Mouse (Mus musculus) layer of hippocampus, postnatal 10 days (tissue): Measurements from ENCODE around the gene Zfp804b. TPM values are rescaled to one million over a fixed set of nuclear protein-coding genes. Genes with fewer than 3 reads are reported as not detected.

Source experiments
- total RNA-seq, 2 experiments: library from RNA; stranded (reverse); gene quantifications; 2 replicates each; pipeline ENCODE4 v1.2.3; 2021

The Zfp804b gene
- total RNA-seq, 2 experiments from 2014 or later, result 1.6 to 1.9 TPM

Other genes starting within 250 kb of the Zfp804b start
- gene Tex47, start 40.6 kb downstream of the Zfp804b start, total RNA-seq, result not detected